Mouse (Mus musculus): ENCODE results near the gene Pbx1. TPM values are rescaled to one million over a fixed set of nuclear protein-coding genes. Genes with fewer than 3 reads are reported as not detected.

Gene Pbx1
- polyA plus RNA-seq, 1 experiment from 2014 or later, result 59.2 TPM

DNA sequence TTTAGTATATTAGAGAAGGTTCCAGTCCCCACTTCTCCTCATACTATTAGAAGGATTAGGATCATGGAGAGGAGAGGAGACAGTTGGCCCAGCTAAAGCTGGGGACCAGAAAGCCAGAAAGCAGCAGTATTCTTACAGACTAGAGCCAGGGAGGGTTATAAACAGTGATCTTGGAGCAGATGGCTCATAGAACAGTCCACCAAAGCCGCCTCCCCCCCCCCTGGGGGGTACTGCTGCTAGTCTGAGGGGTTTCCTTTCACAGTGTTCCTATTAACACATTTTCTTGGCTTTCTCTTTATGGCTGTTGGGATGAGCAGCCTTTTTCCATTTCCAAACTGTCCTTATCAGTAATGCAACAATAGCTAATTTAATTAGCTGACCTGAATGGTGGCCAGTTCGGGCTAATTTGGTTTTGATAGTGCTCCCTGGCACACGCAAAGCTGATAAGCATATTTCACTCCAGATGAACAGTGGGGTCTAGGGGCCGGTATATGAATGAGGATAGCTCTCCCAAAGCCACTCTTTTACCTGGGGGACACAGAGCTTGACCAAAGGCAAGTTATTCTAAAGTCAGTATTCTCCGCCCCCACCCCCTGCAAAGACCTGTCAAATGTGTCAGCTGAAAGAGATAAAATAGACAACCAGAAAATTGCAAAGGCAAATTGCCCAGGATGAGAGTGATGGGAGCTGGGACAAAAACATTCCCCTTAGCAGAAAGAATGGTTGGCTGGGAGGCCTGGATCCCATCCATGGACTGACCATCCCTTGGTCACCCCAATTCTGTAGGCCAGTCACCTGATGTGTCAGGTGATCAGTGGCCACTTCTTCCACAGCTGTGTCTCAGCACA, 307.2 kb downstream of the Pbx1 start:
- ATAC-seq (ENCODE audit: low FRiP score), result 0 out of 2 replicates have a peak, but pooled peaks have one; percentile 43

GRCm38 (mm10) chr1:168118077-168118476, 314.0 kb downstream of the Pbx1 start:
- WGBS, result 81% methylated on average over 5 of the region's 5 CpGs
- H3K27me3 ChIP-seq (ENCODE audit: control insufficient read depth, insufficient read depth, low read length), result no peaks in the 10 kb centered on the region
- H3K4me3 ChIP-seq (ENCODE audit: low read depth, low read length), result no peak overlapping the region
- no peak for ATAC-seq (ENCODE audit: low FRiP score)
- H3K9ac ChIP-seq (ENCODE audit: low read depth, low read length), result no peak overlapping the region
- no peak overlapping the region for H3K4me2 ChIP-seq (replicated peaks; ENCODE audit: low read depth, low read length)
- H3K27ac ChIP-seq (ENCODE audit: low read depth, low read length), result no peak overlapping the region
- no peaks in the 10 kb centered on the region for H3K36me3 ChIP-seq (ENCODE audit: control insufficient read depth, insufficient read depth, low read length)
- no peaks in the 10 kb centered on the region for H3K9me3 ChIP-seq (ENCODE audit: control insufficient read depth, low read length)
- no peak for DNase-seq (ENCODE audit: low spot score)
- no peaks in the 10 kb centered on the region for H3K4me1 ChIP-seq (replicated peaks; ENCODE audit: control insufficient read depth, insufficient read depth, low read length)

More for the DNA sequence above, 307.2 kb downstream of the Pbx1 start:
- no peak overlapping the region for H3K9ac ChIP-seq (ENCODE audit: low read depth, low read length)
- no peak overlapping the region for H3K4me2 ChIP-seq (replicated peaks; ENCODE audit: low read depth, low read length)
- H3K27me3 ChIP-seq (ENCODE audit: control insufficient read depth, insufficient read depth, low read length), result no peaks in the 10 kb centered on the region
- no peak overlapping the region for H3K4me3 ChIP-seq (ENCODE audit: low read depth, low read length)
- H3K27ac ChIP-seq (ENCODE audit: low read depth, low read length), result no peak overlapping the region
- DNase-seq (ENCODE audit: low spot score), result no peak
- no peaks in the 10 kb centered on the region for H3K9me3 ChIP-seq (ENCODE audit: control insufficient read depth, low read length)
- no peaks in the 10 kb centered on the region for H3K4me1 ChIP-seq (replicated peaks; ENCODE audit: control insufficient read depth, insufficient read depth, low read length)
- WGBS, result 62% methylated on average over 5 of the region's 5 CpGs
- no peaks in the 10 kb centered on the region for H3K36me3 ChIP-seq (ENCODE audit: control insufficient read depth, insufficient read depth, low read length)

DNA sequence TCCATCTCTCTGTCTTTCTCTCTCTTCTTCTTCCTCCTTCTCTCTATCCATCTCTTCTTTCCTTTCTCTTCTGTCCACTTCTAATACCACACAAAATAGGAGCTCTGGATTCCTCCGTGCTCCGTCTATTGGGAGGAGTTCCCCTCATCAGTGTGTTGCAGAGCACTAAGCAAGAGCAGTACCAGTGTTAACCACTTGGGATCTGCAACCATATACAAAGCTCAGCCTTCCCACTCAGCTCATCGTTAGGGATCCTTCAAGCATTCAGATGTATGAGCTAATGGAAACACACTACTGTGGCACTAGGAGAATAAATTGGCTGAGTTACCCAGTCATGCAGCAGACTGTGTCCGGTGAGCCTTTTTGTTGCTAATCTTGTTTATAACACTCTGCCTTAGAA, 314.7 kb downstream of the Pbx1 start:
- Histone ChIP-seq H3K27ac (ENCODE audit: low read depth, low read length) (no peak overlapping the region), H3K27me3 (ENCODE audit: control insufficient read depth, insufficient read depth, low read length) (no peaks in the 10 kb centered on the region), H3K4me3 (ENCODE audit: low read depth, low read length) (no peak overlapping the region), H3K9me3 (ENCODE audit: control insufficient read depth, low read length) (no peaks in the 10 kb centered on the region), H3K4me2 (replicated peaks; ENCODE audit: low read depth, low read length) (no peak overlapping the region), H3K36me3 (ENCODE audit: control insufficient read depth, insufficient read depth, low read length) (no peaks in the 10 kb centered on the region), H3K4me1 (replicated peaks; ENCODE audit: control insufficient read depth, insufficient read depth, low read length) (no peaks in the 10 kb centered on the region), H3K9ac (ENCODE audit: low read depth, low read length) (no peak overlapping the region)
- 87% methylated on average over 4 of the region's 4 CpGs for WGBS
- DNase-seq (ENCODE audit: low spot score), result no peak
- no peak for ATAC-seq (ENCODE audit: low FRiP score)

GRCm38 (mm10) chr1:168109797-168110196, 322.3 kb downstream of the Pbx1 start:
- no peaks in the 10 kb centered on the region for H3K27me3 ChIP-seq (ENCODE audit: control insufficient read depth, insufficient read depth, low read length)
- no peak for ATAC-seq (ENCODE audit: low FRiP score)

DNA sequence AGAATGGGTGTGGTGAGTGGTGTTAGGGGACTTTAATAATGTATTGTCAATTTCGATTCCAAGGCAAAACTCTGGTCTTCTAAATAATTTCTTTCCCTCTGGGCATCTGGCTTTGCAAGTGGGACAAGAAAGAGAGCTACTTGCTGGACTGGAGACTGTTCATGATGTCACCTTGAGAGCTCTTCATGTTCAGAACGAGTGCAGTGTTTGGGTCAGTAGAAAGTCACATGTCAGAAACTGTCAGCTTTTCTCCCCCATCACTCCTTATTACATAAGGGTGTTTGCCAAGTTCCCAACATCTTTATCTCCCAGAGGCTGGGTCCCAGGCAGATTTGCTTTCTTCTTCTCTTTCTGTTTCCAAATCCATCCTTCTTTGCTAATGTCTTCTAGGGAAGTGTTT, 328.2 kb downstream of the Pbx1 start:
- H3K27me3 ChIP-seq (ENCODE audit: control insufficient read depth, insufficient read depth, low read length), result no peaks in the 10 kb centered on the region
- H3K36me3 ChIP-seq (ENCODE audit: control insufficient read depth, insufficient read depth, low read length), result no peaks in the 10 kb centered on the region
- no peak overlapping the region for H3K4me2 ChIP-seq (replicated peaks; ENCODE audit: low read depth, low read length)
- H3K9ac ChIP-seq (ENCODE audit: low read depth, low read length), result no peak overlapping the region
- H3K27ac ChIP-seq (ENCODE audit: low read depth, low read length), result no peak overlapping the region
- DNase-seq (ENCODE audit: low spot score) (no peak), ATAC-seq (ENCODE audit: low FRiP score) (no peak)
- H3K4me3 ChIP-seq (ENCODE audit: low read depth, low read length), result no peak overlapping the region
- no peaks in the 10 kb centered on the region for H3K4me1 ChIP-seq (replicated peaks; ENCODE audit: control insufficient read depth, insufficient read depth, low read length)
- no peaks in the 10 kb centered on the region for H3K9me3 ChIP-seq (ENCODE audit: control insufficient read depth, low read length)
- 76% methylated on average over 2 of the region's 2 CpGs for WGBS

More at GRCm38 (mm10) chr1:168109797-168110196, 322.3 kb downstream of the Pbx1 start:
- Histone ChIP-seq H3K27ac (ENCODE audit: low read depth, low read length) (no peak overlapping the region), H3K9me3 (ENCODE audit: control insufficient read depth, low read length) (no peaks in the 10 kb centered on the region), H3K36me3 (ENCODE audit: control insufficient read depth, insufficient read depth, low read length) (no peaks in the 10 kb centered on the region), H3K4me3 (ENCODE audit: low read depth, low read length) (no peak overlapping the region), H3K4me1 (replicated peaks; ENCODE audit: control insufficient read depth, insufficient read depth, low read length) (no peaks in the 10 kb centered on the region), H3K4me2 (replicated peaks; ENCODE audit: low read depth, low read length) (no peak overlapping the region), H3K9ac (ENCODE audit: low read depth, low read length) (no peak overlapping the region)
- DNase-seq (ENCODE audit: low spot score), result no peak
- WGBS, result 85% methylated on average over 8 of the region's 8 CpGs

GRCm38 (mm10) chr1:168101514-168101913, 330.6 kb downstream of the Pbx1 start:
- Histone ChIP-seq H3K27ac (ENCODE audit: low read depth, low read length) (no peak overlapping the region), H3K4me2 (replicated peaks; ENCODE audit: low read depth, low read length) (no peak overlapping the region), H3K27me3 (ENCODE audit: control insufficient read depth, insufficient read depth, low read length) (no peaks in the 10 kb centered on the region), H3K4me3 (ENCODE audit: low read depth, low read length) (no peak overlapping the region), H3K9me3 (ENCODE audit: control insufficient read depth, low read length) (no peaks in the 10 kb centered on the region), H3K4me1 (replicated peaks; ENCODE audit: control insufficient read depth, insufficient read depth, low read length) (no peaks in the 10 kb centered on the region), H3K9ac (ENCODE audit: low read depth, low read length) (no peak overlapping the region), H3K36me3 (ENCODE audit: control insufficient read depth, insufficient read depth, low read length) (no peaks in the 10 kb centered on the region)
- ATAC-seq (ENCODE audit: low FRiP score) (no peak), DNase-seq (ENCODE audit: low spot score) (no peak)
- 69% methylated on average over 3 of the region's 3 CpGs for WGBS

DNA sequence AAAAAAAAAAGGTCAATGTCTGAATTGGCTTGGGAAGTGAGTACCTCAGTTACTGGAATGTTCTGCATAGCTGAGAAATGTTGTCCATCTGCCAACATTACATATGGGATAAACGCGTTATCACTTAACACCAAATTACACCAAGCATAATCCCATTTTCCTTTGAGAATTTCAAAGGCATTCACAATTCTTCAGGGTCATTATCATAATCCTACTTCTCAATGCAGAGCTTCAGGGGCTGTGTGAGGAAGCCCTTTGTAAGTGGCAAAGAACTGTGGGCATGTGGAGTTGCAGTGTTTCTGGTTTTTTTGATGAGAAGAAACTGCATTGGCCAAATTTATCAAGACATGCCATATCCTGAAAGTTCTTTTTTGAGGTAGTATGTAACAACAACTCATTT, 333.3 kb downstream of the Pbx1 start:
- Histone ChIP-seq H3K36me3 (ENCODE audit: control insufficient read depth, insufficient read depth, low read length) (no peaks in the 10 kb centered on the region), H3K27me3 (ENCODE audit: control insufficient read depth, insufficient read depth, low read length) (no peaks in the 10 kb centered on the region), H3K4me3 (ENCODE audit: low read depth, low read length) (no peak overlapping the region), H3K9ac (ENCODE audit: low read depth, low read length) (no peak overlapping the region), H3K4me2 (replicated peaks; ENCODE audit: low read depth, low read length) (no peak overlapping the region), H3K4me1 (replicated peaks; ENCODE audit: control insufficient read depth, insufficient read depth, low read length) (no peaks in the 10 kb centered on the region), H3K9me3 (ENCODE audit: control insufficient read depth, low read length) (no peaks in the 10 kb centered on the region), H3K27ac (ENCODE audit: low read depth, low read length) (no peak overlapping the region)
- 92% methylated on average over 2 of the region's 2 CpGs for WGBS
- DNase-seq (ENCODE audit: low spot score), result no peak
- ATAC-seq (ENCODE audit: low FRiP score), result no peak

DNA sequence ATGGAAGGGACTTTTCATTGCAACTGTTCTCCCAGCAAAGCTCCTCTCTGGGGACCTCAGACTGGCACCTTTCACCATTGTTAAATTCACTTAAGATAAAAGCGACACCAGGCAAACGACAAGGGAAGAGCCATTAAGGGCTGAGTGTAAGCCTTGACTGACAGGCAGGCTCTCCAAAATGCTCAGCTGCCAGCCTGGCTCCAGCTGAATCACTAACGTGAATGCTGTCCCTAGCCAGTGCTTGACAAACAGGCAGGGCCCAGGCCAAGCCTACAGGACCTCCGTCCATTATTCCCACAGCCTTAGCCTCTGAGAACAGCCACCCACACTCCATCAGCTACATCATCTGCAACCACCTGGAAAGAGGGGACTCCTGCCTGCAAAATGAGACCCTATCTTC, 337.4 kb downstream of the Pbx1 start:
- H3K4me3 ChIP-seq (ENCODE audit: low read depth, low read length), result no peak overlapping the region
- no peak overlapping the region for H3K4me2 ChIP-seq (replicated peaks; ENCODE audit: low read depth, low read length)
- no peaks in the 10 kb centered on the region for H3K9me3 ChIP-seq (ENCODE audit: control insufficient read depth, low read length)
- ATAC-seq (ENCODE audit: low FRiP score) (no peak), DNase-seq (ENCODE audit: low spot score) (no peak)
- no peaks in the 10 kb centered on the region for H3K27me3 ChIP-seq (ENCODE audit: control insufficient read depth, insufficient read depth, low read length)
- H3K36me3 ChIP-seq (ENCODE audit: control insufficient read depth, insufficient read depth, low read length), result no peaks in the 10 kb centered on the region
- H3K27ac ChIP-seq (ENCODE audit: low read depth, low read length), result no peak overlapping the region
- whole genome bisulfite sequencing, result 55% methylated on average over 4 of the region's 4 CpGs
- no peaks in the 10 kb centered on the region for H3K4me1 ChIP-seq (replicated peaks; ENCODE audit: control insufficient read depth, insufficient read depth, low read length)
- H3K9ac ChIP-seq (ENCODE audit: low read depth, low read length), result no peak overlapping the region

- DNase-seq (ENCODE audit: low spot score) (peak; percentile 17), ATAC-seq (ENCODE audit: low FRiP score) (no peak)
- H3K4me1 ChIP-seq (replicated peaks; ENCODE audit: control insufficient read depth, insufficient read depth, low read length), result no peaks in the 10 kb centered on the region
- no peak overlapping the region for H3K27ac ChIP-seq (ENCODE audit: low read depth, low read length)
- H3K4me2 ChIP-seq (replicated peaks; ENCODE audit: low read depth, low read length), result no peak overlapping the region
- H3K27me3 ChIP-seq (ENCODE audit: control insufficient read depth, insufficient read depth, low read length), result no peaks in the 10 kb centered on the region
- H3K36me3 ChIP-seq (ENCODE audit: control insufficient read depth, insufficient read depth, low read length), result no peaks in the 10 kb centered on the region
- H3K9me3 ChIP-seq (ENCODE audit: control insufficient read depth, low read length), result no peaks in the 10 kb centered on the region
- 84% methylated on average over 2 of the region's 2 CpGs for WGBS
- H3K4me3 ChIP-seq (ENCODE audit: low read depth, low read length), result no peak overlapping the region
- H3K9ac ChIP-seq (ENCODE audit: low read depth, low read length), result no peak overlapping the region
Measured at GRCm38 (mm10) chr1:168093044-168093443, 339.0 kb downstream of the Pbx1 start.

Data from hindbrain, embryonic 11.5 days (tissue).